Mouse (Mus musculus): ENCODE measurements around the gene Mthfd1. TPM values are rescaled to one million over a fixed set of nuclear protein-coding genes. Genes with fewer than 3 reads are reported as not detected.
"Not testable (repeated sequence)": the region's sequence is repeated elsewhere in the genome, so short reads cannot be mapped to it uniquely, and the experiment has no call there.

The Mthfd1 gene
- 63.7 and 74.6 TPM in 2 replicates for polyA plus RNA-seq (2015; fragmentation: Nextera tagmentation; extraction: Ambion mirVana)

DNA sequence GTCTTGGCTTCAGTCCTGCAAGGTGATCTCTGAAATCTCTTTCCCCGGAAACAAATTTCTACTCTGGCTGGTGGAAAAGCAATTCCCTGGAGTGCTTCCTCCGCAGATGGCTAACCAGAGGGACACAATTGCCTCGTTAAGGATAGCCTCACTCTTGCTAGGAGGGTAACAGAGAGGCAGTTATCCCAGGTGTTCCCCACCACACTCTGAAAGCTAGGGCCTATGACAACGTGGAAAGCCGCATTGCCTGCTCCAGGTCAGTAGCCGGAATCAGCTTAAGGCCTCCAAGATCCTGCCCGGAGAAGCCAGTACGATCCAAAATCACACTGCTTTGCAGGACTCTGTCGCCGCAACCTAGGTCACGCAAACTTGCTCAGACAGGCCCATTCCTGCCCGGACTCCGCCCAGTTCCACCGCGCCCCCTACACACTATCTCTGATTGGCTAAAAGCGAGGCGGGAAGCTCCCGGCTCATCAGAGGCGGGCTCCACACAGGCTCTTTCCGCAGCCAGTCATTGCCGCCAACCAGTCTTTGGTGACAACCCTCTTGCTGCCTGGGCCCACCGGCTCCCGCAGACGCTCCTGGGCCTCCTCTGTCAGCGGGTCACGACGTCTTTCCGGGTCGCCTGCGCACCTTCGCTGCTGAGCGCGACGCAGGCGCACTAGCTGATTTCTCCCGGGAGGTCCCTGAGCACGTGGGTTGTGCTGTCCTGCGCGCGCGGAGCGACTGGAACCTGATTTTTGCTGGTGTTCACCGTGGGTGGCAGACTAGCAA, at the start of gene Mthfd1:
Gene Mthfd1, plus strand, starts transcription at position 574 of the 774 bp plus-strand sequence.
- H3K4me1 ChIP-seq: peaks cover 19% of the 10 kb centered on the region
- no peaks in the 10 kb centered on the region for H3K36me3 ChIP-seq
- H3K4me3 ChIP-seq: peak within 1 kb of the TSS; percentile 68
- WGBS: 1% methylated on average over 43 of the region's 43 CpGs
- no peaks in the 10 kb centered on the region for H3K27me3 ChIP-seq
- peak; percentile 99 for ATAC-seq (ENCODE audit: low FRiP score, low read depth)
- H3K27ac ChIP-seq: peak within 1 kb of the TSS; percentile 85
- H3K4me2 ChIP-seq (replicated peaks): peak within 1 kb of the TSS; percentile 86
- peak within 1 kb of the TSS; percentile 74 for H3K9ac ChIP-seq
- H3K9me3 ChIP-seq: no peaks in the 10 kb centered on the region

GRCm38 (mm10) chr12:76209429-76209974, 45.6 kb upstream of the Mthfd1 start:
- 86% methylated on average over 5 of the region's 5 CpGs for WGBS
- Histone ChIP-seq H3K9ac (no peak overlapping the region), H3K27me3 (no peaks in the 10 kb centered on the region), H3K4me3 (no peak overlapping the region), H3K4me1 (no peaks in the 10 kb centered on the region), H3K4me2 (replicated peaks) (no peak overlapping the region), H3K9me3 (no peaks in the 10 kb centered on the region), H3K27ac (no peak overlapping the region), H3K36me3 (no peaks in the 10 kb centered on the region)
- ATAC-seq (ENCODE audit: low FRiP score, low read depth): no peak

DNA sequence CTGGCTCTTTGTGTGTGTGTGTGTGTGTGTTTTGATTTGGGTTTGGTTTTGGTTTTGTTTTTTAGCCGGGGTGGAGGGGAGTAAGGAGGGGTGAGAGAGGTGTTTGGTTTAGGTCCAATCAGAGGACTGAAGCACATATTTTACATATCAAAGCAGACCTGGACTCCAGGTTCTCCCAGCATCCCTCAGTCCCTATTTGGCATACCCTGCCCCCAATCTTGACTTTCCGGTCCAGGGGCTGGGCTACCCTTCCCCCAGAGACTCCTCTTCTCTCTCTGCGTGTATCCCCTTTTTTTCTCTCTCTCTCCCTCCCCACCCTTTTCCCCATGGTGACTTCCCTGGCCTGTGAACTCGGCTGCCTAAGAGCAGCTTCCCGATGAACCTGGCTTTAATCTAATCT, 40.0 kb upstream of the Mthfd1 start:
- no peak overlapping the region for H3K9ac ChIP-seq
- no peak overlapping the region for H3K4me2 ChIP-seq (replicated peaks)
- H3K36me3 ChIP-seq: no peaks in the 10 kb centered on the region
- ATAC-seq (ENCODE audit: low FRiP score, low read depth): no peak
- H3K4me1 ChIP-seq: 0 out of 2 replicates have a peak, but pooled peaks cover 7% of the 10 kb centered on the region
- H3K27me3 ChIP-seq: no peaks in the 10 kb centered on the region
- no peak overlapping the region for H3K4me3 ChIP-seq
- no peak overlapping the region for H3K27ac ChIP-seq
- 27% methylated on average over 5 of the region's 5 CpGs for WGBS
- H3K9me3 ChIP-seq: no peaks in the 10 kb centered on the region

DNA sequence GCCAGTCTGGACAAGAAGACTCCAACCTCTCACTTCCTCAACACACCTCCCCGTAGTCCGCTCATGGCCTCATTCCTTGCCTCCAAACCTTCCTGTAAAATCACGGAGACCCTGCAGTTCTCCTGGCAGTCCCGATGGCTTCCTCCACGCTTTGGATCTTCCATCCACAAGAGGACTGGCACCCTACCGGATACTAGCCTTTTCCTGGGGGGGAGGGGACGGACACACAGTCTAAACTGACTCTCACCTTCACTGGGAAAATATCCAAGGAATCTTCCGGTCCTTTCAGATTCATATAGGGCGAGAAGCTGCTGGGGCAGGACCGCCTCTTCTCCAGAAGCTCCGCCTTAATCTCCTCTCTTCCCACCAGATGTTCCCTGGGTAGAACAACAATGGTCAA, 38.4 kb upstream of the Mthfd1 start:
- H3K4me1 ChIP-seq: 0 out of 2 replicates have a peak, but pooled peaks cover 7% of the 10 kb centered on the region
- WGBS: 74% methylated on average over 11 of the region's 11 CpGs
- H3K9me3 ChIP-seq: no peaks in the 10 kb centered on the region
- H3K4me2 ChIP-seq (replicated peaks): no peak overlapping the region
- H3K9ac ChIP-seq: no peak overlapping the region
- H3K27me3 ChIP-seq: no peaks in the 10 kb centered on the region
- H3K27ac ChIP-seq: no peak overlapping the region
- ATAC-seq (ENCODE audit: low FRiP score, low read depth): no peak
- H3K36me3 ChIP-seq: no peaks in the 10 kb centered on the region
- no peak overlapping the region for H3K4me3 ChIP-seq

DNA sequence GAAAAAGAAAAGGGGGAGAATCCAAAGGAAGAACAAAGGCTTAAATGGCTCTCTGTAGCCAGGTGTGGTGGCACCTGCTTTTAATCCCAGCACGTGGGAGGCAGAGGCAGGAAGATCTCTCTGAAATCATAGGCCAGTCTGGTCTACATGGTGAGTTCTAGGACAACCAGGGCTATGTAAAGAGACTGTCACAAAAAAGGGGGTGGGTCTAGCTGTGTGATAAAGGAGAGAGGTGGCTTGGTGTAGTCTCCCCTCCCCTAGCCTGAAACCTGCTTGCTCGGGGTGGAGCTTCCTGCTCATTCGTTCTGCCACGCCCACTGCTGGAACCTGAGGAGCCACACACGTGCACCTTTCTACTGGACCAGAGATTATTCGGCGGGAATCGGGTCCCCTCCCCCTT, 33.0 kb upstream of the Mthfd1 start:
- WGBS: 52% methylated on average over 3 of the region's 8 CpGs
- not testable (repeated sequence) for H3K27ac ChIP-seq; H3K36me3 ChIP-seq; H3K4me2 ChIP-seq (replicated peaks); ATAC-seq (ENCODE audit: low FRiP score, low read depth); H3K9ac ChIP-seq; H3K9me3 ChIP-seq; H3K4me3 ChIP-seq; H3K27me3 ChIP-seq; H3K4me1 ChIP-seq

DNA sequence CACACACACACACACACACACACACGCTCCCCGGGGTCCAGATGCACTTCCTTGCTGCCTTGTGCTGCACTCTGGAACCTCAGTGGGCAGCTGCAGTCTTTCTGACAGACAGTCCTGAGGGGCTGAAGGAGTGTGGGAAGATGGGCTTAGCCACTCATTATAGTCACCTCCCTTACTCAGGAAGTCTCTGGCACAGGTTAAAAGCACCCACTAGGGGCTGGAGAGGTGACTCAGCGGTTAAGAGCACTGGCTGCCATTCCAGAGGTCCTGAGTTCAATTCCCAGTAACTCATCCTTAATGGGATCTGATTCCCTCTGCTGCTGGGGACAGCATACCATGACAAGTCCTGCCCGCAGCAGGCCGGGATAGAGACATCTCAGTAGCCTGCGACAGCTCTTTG, 24.5 kb upstream of the Mthfd1 start:
- H3K9ac ChIP-seq: no peak overlapping the region
- no peak overlapping the region for H3K4me2 ChIP-seq (replicated peaks)
- no peaks in the 10 kb centered on the region for H3K9me3 ChIP-seq
- no peaks in the 10 kb centered on the region for H3K36me3 ChIP-seq
- no peak overlapping the region for H3K4me3 ChIP-seq
- 81% methylated on average over 6 of the region's 6 CpGs for WGBS
- H3K27ac ChIP-seq: no peak overlapping the region
- H3K4me1 ChIP-seq: peaks cover 3% of the 10 kb centered on the region; the same call in 1 of the 2 replicates
- no peak for ATAC-seq (ENCODE audit: low FRiP score, low read depth)
- H3K27me3 ChIP-seq: no peaks in the 10 kb centered on the region

GRCm38 (mm10) chr12:76235253-76235652, 19.8 kb upstream of the Mthfd1 start:
- no peaks in the 10 kb centered on the region for H3K36me3 ChIP-seq
- H3K27me3 ChIP-seq: no peaks in the 10 kb centered on the region
- WGBS: 88% methylated on average over 6 of the region's 6 CpGs
- no peak for ATAC-seq (ENCODE audit: low FRiP score, low read depth)
- H3K9ac ChIP-seq: no peak overlapping the region
- H3K4me1 ChIP-seq: no peaks in the 10 kb centered on the region
- no peak overlapping the region for H3K4me3 ChIP-seq
- H3K9me3 ChIP-seq: no peaks in the 10 kb centered on the region
- no peak overlapping the region for H3K27ac ChIP-seq
- no peak overlapping the region for H3K4me2 ChIP-seq (replicated peaks)

GRCm38 (mm10) chr12:76239145-76239838, 15.8 kb upstream of the Mthfd1 start:
- Histone ChIP-seq H3K4me1 (no peaks in the 10 kb centered on the region), H3K36me3 (no peaks in the 10 kb centered on the region), H3K9me3 (no peaks in the 10 kb centered on the region), H3K27me3 (no peaks in the 10 kb centered on the region), H3K9ac (no peak overlapping the region), H3K4me3 (no peak overlapping the region), H3K27ac (no peak overlapping the region), H3K4me2 (replicated peaks) (no peak overlapping the region)
- 59% methylated on average over 10 of the region's 10 CpGs for WGBS
- ATAC-seq (ENCODE audit: low FRiP score, low read depth): no peak

DNA sequence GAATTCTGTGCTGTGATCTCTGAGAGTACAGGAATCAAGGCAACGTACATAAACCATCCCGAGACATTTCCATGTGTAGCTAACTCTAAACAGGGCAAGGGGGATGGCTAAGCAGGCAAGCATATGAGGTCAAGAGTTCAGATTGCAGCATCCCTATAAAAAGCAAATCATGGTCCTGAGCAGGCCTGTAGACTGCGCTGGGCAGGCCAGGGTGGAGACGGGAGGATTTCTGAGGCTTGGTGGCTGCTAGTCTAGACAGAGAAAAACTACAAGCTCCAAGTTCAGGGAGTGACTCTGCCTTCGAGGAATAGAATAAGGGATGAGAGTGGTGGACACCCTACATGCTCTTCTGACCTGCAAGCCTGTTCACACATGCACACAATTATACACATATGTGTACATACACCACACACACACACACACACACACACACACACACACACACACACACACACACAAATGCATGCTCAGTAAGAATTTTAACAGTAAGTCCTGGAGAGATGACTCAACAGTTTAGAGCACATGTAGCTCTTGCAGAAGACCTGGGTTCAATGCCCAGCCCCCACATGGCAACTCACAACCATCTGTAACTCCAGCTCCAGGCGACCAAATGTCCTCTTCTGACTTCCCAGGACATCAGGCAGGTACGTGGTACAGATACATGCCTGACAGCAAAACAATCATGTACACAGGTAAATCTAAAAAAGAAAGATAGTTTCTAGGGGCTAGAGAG, 15.1 kb upstream of the Mthfd1 start:
- Histone ChIP-seq H3K9ac (no peak overlapping the region), H3K9me3 (no peaks in the 10 kb centered on the region), H3K27me3 (no peaks in the 10 kb centered on the region), H3K27ac (no peak overlapping the region), H3K36me3 (no peaks in the 10 kb centered on the region), H3K4me1 (no peaks in the 10 kb centered on the region), H3K4me3 (no peak overlapping the region), H3K4me2 (replicated peaks) (no peak overlapping the region)
- ATAC-seq (ENCODE audit: low FRiP score, low read depth): no peak
- WGBS: 54% methylated on average over 7 of the region's 7 CpGs

DNA sequence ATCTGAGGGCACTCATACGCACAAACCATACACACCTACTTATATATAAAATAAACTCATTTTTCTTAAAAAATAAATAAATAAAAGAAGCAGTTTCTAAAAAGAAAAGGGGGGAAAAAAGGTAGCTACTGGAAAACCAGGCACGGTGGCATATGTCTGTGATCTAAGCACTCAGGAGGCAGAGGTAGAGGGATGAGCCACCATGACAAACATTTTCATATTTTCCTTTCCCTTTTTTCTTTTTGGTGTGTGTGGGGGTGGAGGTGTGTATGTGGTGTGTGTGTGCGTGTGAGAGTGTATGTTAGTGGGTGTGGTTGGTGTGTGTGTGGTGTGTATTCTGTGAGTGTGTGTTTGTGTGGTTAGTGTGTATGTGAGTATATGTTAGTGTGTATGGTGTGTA, 14.4 kb upstream of the Mthfd1 start:
- no peaks in the 10 kb centered on the region for H3K36me3 ChIP-seq
- no peaks in the 10 kb centered on the region for H3K4me1 ChIP-seq
- ATAC-seq (ENCODE audit: low FRiP score, low read depth): no peak
- H3K9me3 ChIP-seq: no peaks in the 10 kb centered on the region
- H3K4me3 ChIP-seq: no peak overlapping the region
- no peak overlapping the region for H3K4me2 ChIP-seq (replicated peaks)
- WGBS: 95% methylated on average over 3 of the region's 3 CpGs
- H3K9ac ChIP-seq: no peak overlapping the region
- H3K27ac ChIP-seq: no peak overlapping the region
- no peaks in the 10 kb centered on the region for H3K27me3 ChIP-seq

GRCm38 (mm10) chr12:76241084-76241483, 14.0 kb upstream of the Mthfd1 start:
- Histone ChIP-seq H3K36me3 (no peaks in the 10 kb centered on the region), H3K4me2 (replicated peaks) (no peak overlapping the region), H3K9ac (no peak overlapping the region), H3K27me3 (no peaks in the 10 kb centered on the region), H3K4me3 (no peak overlapping the region), H3K4me1 (no peaks in the 10 kb centered on the region), H3K27ac (no peak overlapping the region), H3K9me3 (no peaks in the 10 kb centered on the region)
- WGBS: 81% methylated on average over 3 of the region's 3 CpGs
- ATAC-seq (ENCODE audit: low FRiP score, low read depth): no peak

- 55% methylated on average over 5 of the region's 5 CpGs for WGBS
- Histone ChIP-seq H3K36me3 (no peaks in the 10 kb centered on the region), H3K4me3 (no peak overlapping the region), H3K9me3 (no peaks in the 10 kb centered on the region), H3K4me2 (replicated peaks) (no peak overlapping the region), H3K27me3 (no peaks in the 10 kb centered on the region), H3K9ac (no peak overlapping the region), H3K27ac (no peak overlapping the region), H3K4me1 (no peaks in the 10 kb centered on the region)
- ATAC-seq (ENCODE audit: low FRiP score, low read depth): no peak
Measured at GRCm38 (mm10) chr12:76241833-76242232, 13.3 kb upstream of the Mthfd1 start.

All from limb, embryonic 13.5 days (tissue).